Mouse (Mus musculus) C2C12 (cell line): ENCODE measurements at regions not wholly inside any gene's neighbourhood (a gene's known extent, or its start where the extent isn't known, plus 50 kb on each side); places are given as distances from the start of the nearest gene placed in this dataset.
"Not testable (repeated sequence)": the region's sequence is repeated elsewhere in the genome, so short reads cannot be mapped to it uniquely, and the experiment has no call there.

Experiments
- H3K27me3 ChIP-seq: one replicate; pipeline ENCODE4 v1.6.1; 2011; ENCODE audit not compliant: control insufficient read depth, insufficient read depth, insufficient read length
- H3K36me3 ChIP-seq: one replicate; pipeline ENCODE4 v1.6.1; 2011; ENCODE audit not compliant: control insufficient read depth, insufficient read depth
- H3K4me3 ChIP-seq: one replicate; pipeline ENCODE4 v1.5.1; 2011; ENCODE audit warnings: mild to moderate bottlenecking, control low read depth; ENCODE audit not compliant: poor library complexity, insufficient read depth, severe bottlenecking
- H3K79me2 ChIP-seq: one replicate; pipeline ENCODE4 v1.6.1; 2011; ENCODE audit not compliant: control insufficient read depth, insufficient read depth
- H3K79me3 ChIP-seq: one replicate; pipeline ENCODE4 v1.6.1; 2011; ENCODE audit warnings: low read depth, control low read depth
- H3ac ChIP-seq: one replicate; pipeline ENCODE3; 2011; ENCODE audit warnings: low read depth; ENCODE audit not compliant: control insufficient read depth, insufficient read length
- CEBPB ChIP-seq: IDR thresholded peaks from one replicate; pipeline ENCODE4 v1.6.1; 2011; ENCODE audit warnings: low read depth, mild to moderate bottlenecking, control low read depth, moderate library complexity
- CTCF ChIP-seq: IDR thresholded peaks from one replicate; pipeline ENCODE4 v1.5.1; 2011; ENCODE audit not compliant: control insufficient read depth, insufficient read depth, insufficient read length
- FOSL1 ChIP-seq: IDR thresholded peaks from one replicate; pipeline ENCODE4 v1.8.0; 2011; ENCODE audit warnings: mild to moderate bottlenecking, low read length; ENCODE audit not compliant: poor library complexity, insufficient read depth, severe bottlenecking
- MAX ChIP-seq: IDR thresholded peaks from one replicate; pipeline ENCODE4 v1.6.1; 2011; ENCODE audit warnings: mild to moderate bottlenecking, control low read depth
- MYOD1 ChIP-seq: IDR thresholded peaks from one replicate; pipeline ENCODE4 v1.6.1; 2011; ENCODE audit warnings: low read depth; ENCODE audit not compliant: control insufficient read depth, insufficient read length
- MYOG ChIP-seq: IDR thresholded peaks from one replicate; pipeline ENCODE4 v1.6.1; 2011; ENCODE audit not compliant: control insufficient read depth, insufficient read length; ENCODE audit errors: extremely low read depth
- USF1 ChIP-seq: IDR thresholded peaks from one replicate; pipeline ENCODE4 v1.6.1; 2011; ENCODE audit warnings: low read depth, mild to moderate bottlenecking, control low read depth, moderate library complexity

GRCm38 (mm10) chr2:166461956-166462355 lies 251.7 kb downstream of the Prex1 start:
- Histone ChIP-seq H3K4me3 (no peak overlapping the region), H3K27me3 (no peaks in the 10 kb centered on the region), H3K79me2 (no peaks in the 10 kb centered on the region), H3ac (no peak overlapping the region), H3K36me3 (no peaks in the 10 kb centered on the region), H3K79me3 (no peaks in the 10 kb centered on the region)
- TF ChIP-seq MAX (no peak), MYOD1 (peak; percentile 15)

GRCm38 (mm10) chr2:166461103-166461502 lies 252.5 kb downstream of the Prex1 start:
- Histone ChIP-seq H3K79me3 (no peaks in the 10 kb centered on the region), H3K27me3 (no peaks in the 10 kb centered on the region), H3K36me3 (no peaks in the 10 kb centered on the region), H3ac (no peak overlapping the region), H3K4me3 (no peak overlapping the region), H3K79me2 (no peaks in the 10 kb centered on the region)
- TF ChIP-seq CEBPB (no peak), MAX (no peak), FOSL1 (no peak)

- Histone ChIP-seq H3K79me2 (no peaks in the 10 kb centered on the region), H3K27me3 (no peaks in the 10 kb centered on the region), H3K36me3 (no peaks in the 10 kb centered on the region), H3K4me3 (no peak overlapping the region), H3ac (no peak overlapping the region), H3K79me3 (no peaks in the 10 kb centered on the region)
- TF ChIP-seq MYOD1 = no peak
- TF ChIP-seq USF1 = no peak
- no peak for TF ChIP-seq MYOG
- no peak for TF ChIP-seq FOSL1
- TF ChIP-seq CTCF = no peak
- no peak for TF ChIP-seq CEBPB
- no peak for TF ChIP-seq MAX
Observed at GRCm38 (mm10) chr2:166459955-166460354, 253.7 kb downstream of the Prex1 start.

GRCm38 (mm10) chr2:166458953-166459352 lies 254.7 kb downstream of the Prex1 start:
- Histone ChIP-seq H3ac (no peak overlapping the region), H3K27me3 (no peaks in the 10 kb centered on the region)
- no peak for TF ChIP-seq CEBPB
- no peak for TF ChIP-seq MAX
- no peak for TF ChIP-seq USF1
- TF ChIP-seq CTCF = no peak
- TF ChIP-seq MYOD1 = no peak
- no peak for TF ChIP-seq FOSL1
- no peak for TF ChIP-seq MYOG

GRCm38 (mm10) chr2:166457381-166458172 lies 256.1 kb downstream of the Prex1 start:
- no peaks in the 10 kb centered on the region for H3K36me3 ChIP-seq
- no peak overlapping the region for H3K4me3 ChIP-seq
- no peak for TF ChIP-seq USF1
- no peak for TF ChIP-seq MYOG
- TF ChIP-seq CEBPB = no peak
- TF ChIP-seq FOSL1 = no peak
- no peak for TF ChIP-seq MYOD1
- TF ChIP-seq CTCF = no peak
- TF ChIP-seq MAX = no peak
- no peak overlapping the region for H3ac ChIP-seq
- H3K27me3 ChIP-seq = no peaks in the 10 kb centered on the region
- H3K79me3 ChIP-seq = no peaks in the 10 kb centered on the region
- no peaks in the 10 kb centered on the region for H3K79me2 ChIP-seq

More at GRCm38 (mm10) chr2:166458953-166459352, 254.7 kb downstream of the Prex1 start:
- Histone ChIP-seq H3K79me2 (no peaks in the 10 kb centered on the region), H3K79me3 (no peaks in the 10 kb centered on the region), H3K36me3 (no peaks in the 10 kb centered on the region), H3K4me3 (no peak overlapping the region)

- H3K36me3 ChIP-seq, H3K4me3 ChIP-seq, H3K27me3 ChIP-seq, H3K79me3 ChIP-seq, H3ac ChIP-seq, H3K79me2 ChIP-seq: not testable (repeated sequence)
Observed at GRCm38 (mm10) chr2:166454160-166454888, 259.3 kb downstream of the Prex1 start.
